Mouse (Mus musculus): ENCODE results near the gene Ncmap. TPM values are rescaled to one million over a fixed set of nuclear protein-coding genes. Genes with fewer than 3 reads are reported as not detected.

The Ncmap gene
- polyA plus RNA-seq, 1 experiment from 2014 or later, result 0.63 TPM

GRCm38 (mm10) chr4:135411633-135412032, 13.6 kb upstream of the Ncmap start:
- WGBS, result 51% methylated on average over 4 of the region's 4 CpGs
- H3K36me3 ChIP-seq (ENCODE audit: control insufficient read depth, insufficient read depth, low read length), result no peaks in the 10 kb centered on the region
- no peak overlapping the region for H3K4me2 ChIP-seq
- H3K4me3 ChIP-seq (ENCODE audit: low read depth, low read length), result no peak overlapping the region
- H3K9me3 ChIP-seq (ENCODE audit: control insufficient read depth, low read length), result no peaks in the 10 kb centered on the region; the same call in 1 of the 2 replicates
- H3K9ac ChIP-seq (ENCODE audit: low read length), result no peak overlapping the region
- no peak overlapping the region for H3K27ac ChIP-seq (ENCODE audit: low read depth, low read length)
- H3K4me1 ChIP-seq (ENCODE audit: control insufficient read depth, insufficient read depth, low read length), result no peaks in the 10 kb centered on the region
- DNase-seq (ENCODE audit: low spot score, missing footprints) (peak; percentile 92), ATAC-seq (ENCODE audit: low FRiP score) (no peak)
- H3K27me3 ChIP-seq (ENCODE audit: control insufficient read depth, insufficient read depth, low read length), result no peaks in the 10 kb centered on the region

- Histone ChIP-seq H3K4me1 (ENCODE audit: control insufficient read depth, insufficient read depth, low read length) (no peaks in the 10 kb centered on the region), H3K4me2 (no peak overlapping the region), H3K27ac (ENCODE audit: low read depth, low read length) (no peak overlapping the region), H3K36me3 (ENCODE audit: control insufficient read depth, insufficient read depth, low read length) (no peaks in the 10 kb centered on the region), H3K27me3 (ENCODE audit: control insufficient read depth, insufficient read depth, low read length) (no peaks in the 10 kb centered on the region), H3K9ac (ENCODE audit: low read length) (no peak overlapping the region), H3K9me3 (ENCODE audit: control insufficient read depth, low read length) (no peaks in the 10 kb centered on the region; the same call in 1 of the 2 replicates), H3K4me3 (ENCODE audit: low read depth, low read length) (no peak overlapping the region)
- no peak for ATAC-seq (ENCODE audit: low FRiP score)
- no peak for DNase-seq (ENCODE audit: low spot score, missing footprints)
- WGBS, result 74% methylated on average over 5 of the region's 5 CpGs
Observed at GRCm38 (mm10) chr4:135406180-135406579, 8.2 kb upstream of the Ncmap start.

GRCm38 (mm10) chr4:135404916-135405315, 6.9 kb upstream of the Ncmap start:
- H3K36me3 ChIP-seq (ENCODE audit: control insufficient read depth, insufficient read depth, low read length), result no peaks in the 10 kb centered on the region
- H3K4me1 ChIP-seq (ENCODE audit: control insufficient read depth, insufficient read depth, low read length), result no peaks in the 10 kb centered on the region
- ATAC-seq (ENCODE audit: low FRiP score) (no peak), DNase-seq (ENCODE audit: low spot score, missing footprints) (no peak)
- H3K4me2 ChIP-seq, result no peak overlapping the region
- H3K9ac ChIP-seq (ENCODE audit: low read length), result no peak overlapping the region
- H3K4me3 ChIP-seq (ENCODE audit: low read depth, low read length), result no peak overlapping the region
- 83% methylated on average over 2 of the region's 2 CpGs for WGBS
- no peaks in the 10 kb centered on the region; the same call in 1 of the 2 replicates for H3K9me3 ChIP-seq (ENCODE audit: control insufficient read depth, low read length)
- H3K27ac ChIP-seq (ENCODE audit: low read depth, low read length), result no peak overlapping the region
- no peaks in the 10 kb centered on the region for H3K27me3 ChIP-seq (ENCODE audit: control insufficient read depth, insufficient read depth, low read length)

- Histone ChIP-seq H3K27ac (ENCODE audit: low read depth, low read length) (no peak overlapping the region), H3K9ac (ENCODE audit: low read length) (no peak overlapping the region), H3K9me3 (ENCODE audit: control insufficient read depth, low read length) (no peaks in the 10 kb centered on the region), H3K36me3 (ENCODE audit: control insufficient read depth, insufficient read depth, low read length) (no peaks in the 10 kb centered on the region), H3K4me2 (no peak overlapping the region), H3K27me3 (ENCODE audit: control insufficient read depth, insufficient read depth, low read length) (peaks cover 4% of the 10 kb centered on the region; the same call in 1 of the 2 replicates), H3K4me3 (ENCODE audit: low read depth, low read length) (no peak overlapping the region), H3K4me1 (ENCODE audit: control insufficient read depth, insufficient read depth, low read length) (no peaks in the 10 kb centered on the region)
- ATAC-seq (ENCODE audit: low FRiP score) (no peak), DNase-seq (ENCODE audit: low spot score, missing footprints) (no peak)
- WGBS, result 82% methylated on average over 10 of the region's 10 CpGs
Observed at GRCm38 (mm10) chr4:135404048-135404447, 6.0 kb upstream of the Ncmap start.

- ATAC-seq (ENCODE audit: low FRiP score), result no peak
- no peaks in the 10 kb centered on the region for H3K9me3 ChIP-seq (ENCODE audit: control insufficient read depth, low read length)
- H3K4me1 ChIP-seq (ENCODE audit: control insufficient read depth, insufficient read depth, low read length), result peaks cover 7% of the 10 kb centered on the region
- H3K4me3 ChIP-seq (ENCODE audit: low read depth, low read length), result no peak overlapping the region
- peak; percentile 67 for DNase-seq (ENCODE audit: low spot score, missing footprints)
- no peak overlapping the region for H3K27ac ChIP-seq (ENCODE audit: low read depth, low read length)
- 11% methylated on average over 7 of the region's 7 CpGs for WGBS
- H3K9ac ChIP-seq (ENCODE audit: low read length), result no peak overlapping the region
- H3K36me3 ChIP-seq (ENCODE audit: control insufficient read depth, insufficient read depth, low read length), result no peaks in the 10 kb centered on the region
- peaks cover 24% of the 10 kb centered on the region for H3K27me3 ChIP-seq (ENCODE audit: control insufficient read depth, insufficient read depth, low read length)
- no peak overlapping the region for H3K4me2 ChIP-seq
Observed at GRCm38 (mm10) chr4:135401881-135402280, 3.9 kb upstream of the Ncmap start.

- DNase-seq (ENCODE audit: low spot score, missing footprints) (peak; percentile 86), ATAC-seq (ENCODE audit: low FRiP score) (no peak)
- Histone ChIP-seq H3K4me1 (ENCODE audit: control insufficient read depth, insufficient read depth, low read length) (peaks cover 7% of the 10 kb centered on the region), H3K4me2 (peak overlapping the region; percentile 55), H3K4me3 (ENCODE audit: low read depth, low read length) (peak overlapping the region; percentile 23), H3K36me3 (ENCODE audit: control insufficient read depth, insufficient read depth, low read length) (no peaks in the 10 kb centered on the region), H3K9ac (ENCODE audit: low read length) (peak overlapping the region; percentile 30; the same call in 1 of the 2 replicates), H3K27me3 (ENCODE audit: control insufficient read depth, insufficient read depth, low read length) (peaks cover 30% of the 10 kb centered on the region), H3K9me3 (ENCODE audit: control insufficient read depth, low read length) (no peaks in the 10 kb centered on the region), H3K27ac (ENCODE audit: low read depth, low read length) (no peak overlapping the region)
- 6% methylated on average over 16 of the region's 16 CpGs for WGBS
Observed at GRCm38 (mm10) chr4:135397551-135397950, 476 bp downstream of the Ncmap start.

GRCm38 (mm10) chr4:135396303-135396702, 1.7 kb downstream of the Ncmap start:
- DNase-seq (ENCODE audit: low spot score, missing footprints) (no peak), ATAC-seq (ENCODE audit: low FRiP score) (no peak)
- Histone ChIP-seq H3K9ac (ENCODE audit: low read length) (no peak overlapping the region), H3K4me1 (ENCODE audit: control insufficient read depth, insufficient read depth, low read length) (peaks cover 7% of the 10 kb centered on the region), H3K27me3 (ENCODE audit: control insufficient read depth, insufficient read depth, low read length) (peaks cover 30% of the 10 kb centered on the region), H3K4me3 (ENCODE audit: low read depth, low read length) (no peak overlapping the region), H3K4me2 (no peak overlapping the region), H3K27ac (ENCODE audit: low read depth, low read length) (no peak overlapping the region), H3K36me3 (ENCODE audit: control insufficient read depth, insufficient read depth, low read length) (no peaks in the 10 kb centered on the region), H3K9me3 (ENCODE audit: control insufficient read depth, low read length) (no peaks in the 10 kb centered on the region)
- WGBS, result 88% methylated on average over 5 of the region's 5 CpGs

GRCm38 (mm10) chr4:135395375-135395774, 2.7 kb downstream of the Ncmap start:
- Histone ChIP-seq H3K27me3 (ENCODE audit: control insufficient read depth, insufficient read depth, low read length) (peaks cover 30% of the 10 kb centered on the region), H3K9me3 (ENCODE audit: control insufficient read depth, low read length) (no peaks in the 10 kb centered on the region), H3K27ac (ENCODE audit: low read depth, low read length) (no peak overlapping the region), H3K4me2 (no peak overlapping the region), H3K4me1 (ENCODE audit: control insufficient read depth, insufficient read depth, low read length) (peaks cover 7% of the 10 kb centered on the region), H3K36me3 (ENCODE audit: control insufficient read depth, insufficient read depth, low read length) (no peaks in the 10 kb centered on the region), H3K9ac (ENCODE audit: low read length) (no peak overlapping the region), H3K4me3 (ENCODE audit: low read depth, low read length) (no peak overlapping the region)
- DNase-seq (ENCODE audit: low spot score, missing footprints) (no peak), ATAC-seq (ENCODE audit: low FRiP score) (no peak)
- WGBS, result 89% methylated on average over 4 of the region's 4 CpGs

- H3K9ac ChIP-seq (ENCODE audit: low read length), result no peak overlapping the region
Observed at GRCm38 (mm10) chr4:135394666-135395065, 3.4 kb downstream of the Ncmap start.

More at GRCm38 (mm10) chr4:135394666-135395065, 3.4 kb downstream of the Ncmap start:
- no peak overlapping the region for H3K4me2 ChIP-seq
- no peak overlapping the region for H3K4me3 ChIP-seq (ENCODE audit: low read depth, low read length)
- H3K9me3 ChIP-seq (ENCODE audit: control insufficient read depth, low read length), result no peaks in the 10 kb centered on the region
- no peaks in the 10 kb centered on the region for H3K36me3 ChIP-seq (ENCODE audit: control insufficient read depth, insufficient read depth, low read length)
- DNase-seq (ENCODE audit: low spot score, missing footprints) (no peak), ATAC-seq (ENCODE audit: low FRiP score) (no peak)
- no peak overlapping the region for H3K27ac ChIP-seq (ENCODE audit: low read depth, low read length)
- peaks cover 30% of the 10 kb centered on the region for H3K27me3 ChIP-seq (ENCODE audit: control insufficient read depth, insufficient read depth, low read length)
- H3K4me1 ChIP-seq (ENCODE audit: control insufficient read depth, insufficient read depth, low read length), result peaks cover 7% of the 10 kb centered on the region
- 89% methylated on average over 7 of the region's 7 CpGs for WGBS

Data from midbrain, embryonic 11.5 days (tissue).